Mouse (Mus musculus) limb, embryonic 11.5 days (tissue): ENCODE results near the gene Fcna. TPM values are rescaled to one million over a fixed set of nuclear protein-coding genes. Genes with fewer than 3 reads are reported as not detected.

Experiments
- ATAC-seq: fragments of 200-750 bp; cut with Nextera tagmentation; 2 replicates; pipeline ENCODE4 v1.8.0; 2017; ENCODE audit warnings: low read depth; ENCODE audit not compliant: insufficient number of reproducible peaks, low FRiP score, low TSS enrichment
- DNase-seq: peaks from one replicate; pipeline ENCODE4 v3.0.0-alpha.2; 2015; ENCODE audit warnings: low spot score
- H3K27ac ChIP-seq: fragments of 300-500 bp; sonication (generic); replicated peaks from 2 replicates; pipeline ENCODE4 v1.5.1; 2014; ENCODE audit warnings: low read depth, mild to moderate bottlenecking, low read length
- H3K27me3 ChIP-seq: fragments of 300-500 bp; sonication (generic); 2 replicates; pipeline ENCODE4 v1.6.1; 2014; ENCODE audit warnings: mild to moderate bottlenecking, low read length, mixed read lengths; ENCODE audit not compliant: control insufficient read depth, insufficient read depth
- H3K36me3 ChIP-seq: fragments of 300-500 bp; sonication (generic); 2 replicates; pipeline ENCODE4 v1.6.1; 2014; ENCODE audit warnings: mild to moderate bottlenecking, low read length, moderate library complexity, mixed read lengths; ENCODE audit not compliant: control insufficient read depth, insufficient read depth
- H3K4me1 ChIP-seq: fragments of 300-500 bp; sonication (generic); 2 replicates; pipeline ENCODE4 v1.6.1; 2014; ENCODE audit warnings: low read length, mixed read lengths; ENCODE audit not compliant: control insufficient read depth, insufficient read depth
- H3K4me2 ChIP-seq: fragments of 300-500 bp; sonication (generic); 2 replicates; pipeline ENCODE4 v1.6.1; 2014; ENCODE audit warnings: low read depth, mild to moderate bottlenecking, moderate library complexity; ENCODE audit not compliant: severe bottlenecking
- H3K4me3 ChIP-seq: fragments of 300-500 bp; sonication (generic); 2 replicates; pipeline ENCODE4 v1.5.1; 2014; ENCODE audit warnings: low read depth, low read length
- H3K9ac ChIP-seq: fragments of 300-500 bp; sonication (generic); 2 replicates; pipeline ENCODE4 v1.6.1; 2014; ENCODE audit warnings: mild to moderate bottlenecking, low read length
- H3K9me3 ChIP-seq: fragments of 300-500 bp; sonication (generic); 2 replicates; pipeline ENCODE4 v1.6.1; 2016; ENCODE audit warnings: low read length; ENCODE audit not compliant: control insufficient read depth
- WGBS: fragments of 180-500 bp; shearing (Covaris S2); extraction: QIAGEN DNeasy Blood & Tissue Kit; methylation state at CpG from one replicate; pipeline ENCODE4 v1.1.7; 2014; 5-methylcytosine and 5-hydroxymethylcytosine counted together
- polyA plus RNA-seq: library from polyadenylated mRNA; unstranded; fragments of >200 nt; fragmentation: Nextera tagmentation; extraction: Ambion mirVana; gene quantifications from 2 replicates; pipeline ENCODE4 v1.2.1, GENCODE M21; 2014

The Fcna gene
- polyA plus RNA-seq, 1 experiment from 2014 or later, result 0.35 TPM

GRCm38 (mm10) chr2:25602526-25602925 lies 25.3 kb downstream of the Fcna start:
- H3K4me1 ChIP-seq, result peaks cover 3% of the 10 kb centered on the region; the same call in 1 of the 2 replicates
- H3K9ac ChIP-seq, result no peak overlapping the region
- no peak for DNase-seq
- no peak overlapping the region for H3K4me3 ChIP-seq
- H3K9me3 ChIP-seq, result no peaks in the 10 kb centered on the region
- H3K27ac ChIP-seq, result no peak overlapping the region
- H3K4me2 ChIP-seq, result no peak overlapping the region
- no peak for ATAC-seq
- H3K27me3 ChIP-seq, result no peaks in the 10 kb centered on the region
- H3K36me3 ChIP-seq, result peaks cover 14% of the 10 kb centered on the region
- 91% methylated on average over 5 of the region's 5 CpGs for WGBS

- Histone ChIP-seq H3K27me3 (no peaks in the 10 kb centered on the region), H3K36me3 (peaks cover 17% of the 10 kb centered on the region), H3K4me1 (no peaks in the 10 kb centered on the region), H3K4me3 (no peak overlapping the region), H3K27ac (no peak overlapping the region), H3K9ac (no peak overlapping the region), H3K9me3 (no peaks in the 10 kb centered on the region), H3K4me2 (no peak overlapping the region)
- no peak for DNase-seq
- 88% methylated on average over 2 of the region's 2 CpGs for WGBS
- ATAC-seq, result no peak
Measured at GRCm38 (mm10) chr2:25600037-25600436, 27.8 kb downstream of the Fcna start.

- no peak for DNase-seq
- H3K4me3 ChIP-seq, result no peak overlapping the region
- H3K27me3 ChIP-seq, result no peaks in the 10 kb centered on the region
- WGBS, result 94% methylated on average over 1 of the region's 1 CpGs
- no peaks in the 10 kb centered on the region for H3K4me1 ChIP-seq
- H3K9ac ChIP-seq, result no peak overlapping the region
- no peaks in the 10 kb centered on the region for H3K9me3 ChIP-seq
- H3K27ac ChIP-seq, result no peak overlapping the region
- H3K36me3 ChIP-seq, result peaks cover 21% of the 10 kb centered on the region
- H3K4me2 ChIP-seq, result no peak overlapping the region
- no peak for ATAC-seq
Measured at GRCm38 (mm10) chr2:25598749-25599148, 29.1 kb downstream of the Fcna start.

DNA sequence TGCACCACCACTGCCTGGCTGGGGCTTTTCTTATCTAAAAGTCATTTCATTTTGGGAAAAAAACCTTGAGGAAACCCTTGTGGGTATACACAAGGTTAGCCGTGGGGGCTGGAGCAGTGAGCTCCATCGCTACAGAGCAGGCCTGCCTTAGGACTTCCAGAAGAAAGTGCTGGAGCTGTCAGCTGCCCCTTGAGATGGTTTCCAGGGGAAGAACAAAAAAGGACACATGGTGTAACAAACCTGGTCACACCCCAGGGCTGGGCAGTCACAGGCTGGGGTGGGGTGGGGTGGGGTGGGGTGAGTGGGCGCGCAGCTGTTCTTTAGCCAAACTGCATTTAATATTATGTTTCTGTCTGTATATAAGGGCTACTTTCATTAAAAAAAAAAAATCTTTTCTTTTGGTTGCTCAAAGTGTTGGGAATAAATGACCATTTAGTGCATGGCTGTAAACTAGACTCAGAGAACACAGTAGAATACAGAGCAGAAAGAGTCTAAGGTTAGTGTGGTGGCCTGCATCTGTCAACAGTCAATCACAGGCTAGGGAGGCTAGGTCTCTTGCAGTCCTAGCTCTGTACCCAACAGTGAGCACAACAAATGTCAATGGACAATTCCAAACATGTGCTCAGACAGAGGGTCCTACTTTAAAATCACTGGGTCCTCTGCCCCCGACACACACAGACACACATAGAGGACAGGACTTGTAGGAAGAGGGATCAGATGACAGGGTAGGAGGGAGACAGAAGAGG lies 30.9 kb downstream of the Fcna start:
- Histone ChIP-seq H3K4me3 (no peak overlapping the region), H3K9ac (no peak overlapping the region), H3K9me3 (no peaks in the 10 kb centered on the region), H3K27ac (no peak overlapping the region), H3K4me1 (no peaks in the 10 kb centered on the region), H3K4me2 (no peak overlapping the region), H3K36me3 (peaks cover 24% of the 10 kb centered on the region), H3K27me3 (no peaks in the 10 kb centered on the region)
- WGBS, result 95% methylated on average over 5 of the region's 5 CpGs
- DNase-seq (no peak), ATAC-seq (no peak)

GRCm38 (mm10) chr2:25591863-25592262 lies 36.0 kb downstream of the Fcna start:
- DNase-seq, result no peak
- no peak overlapping the region for H3K4me3 ChIP-seq

DNA sequence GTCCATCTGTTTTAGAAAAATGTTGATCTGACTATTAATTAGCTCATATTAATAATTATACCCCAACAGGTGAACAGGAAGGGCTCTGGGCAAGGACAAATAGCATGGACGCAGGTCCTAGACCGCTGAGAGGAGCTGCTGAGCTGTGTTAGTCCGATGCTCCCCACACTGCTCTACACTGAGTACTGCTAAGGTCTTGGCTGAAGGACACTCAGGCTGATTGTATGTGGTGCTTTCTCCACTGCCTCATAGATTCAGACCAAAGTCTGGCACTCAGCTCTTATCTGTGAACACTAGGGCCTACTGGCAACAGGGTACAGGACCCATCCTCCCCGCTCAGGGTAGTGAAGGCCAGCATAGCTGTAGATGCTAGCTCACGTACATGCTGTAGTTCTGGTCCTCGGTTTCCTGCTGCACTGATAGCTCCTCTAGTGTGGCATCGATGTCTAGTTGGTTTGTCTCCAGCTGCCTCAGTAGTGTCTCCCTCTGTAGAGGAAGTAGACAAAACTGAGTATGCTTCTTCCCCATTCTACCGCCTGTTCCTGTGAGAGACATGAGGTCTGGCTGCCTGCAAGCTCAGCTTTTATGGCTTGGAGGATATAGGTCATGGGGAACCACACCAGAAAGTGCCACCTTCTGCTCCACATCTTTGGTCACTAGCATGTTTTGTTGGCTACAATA lies 39.5 kb downstream of the Fcna start:
- Histone ChIP-seq H3K27ac (no peak overlapping the region), H3K4me2 (no peak overlapping the region), H3K9me3 (no peaks in the 10 kb centered on the region), H3K9ac (no peak overlapping the region), H3K4me3 (no peak overlapping the region), H3K27me3 (no peaks in the 10 kb centered on the region), H3K4me1 (no peaks in the 10 kb centered on the region), H3K36me3 (peaks cover 20% of the 10 kb centered on the region)
- no peak for DNase-seq
- no peak for ATAC-seq
- WGBS, result 95% methylated on average over 8 of the region's 8 CpGs

More at GRCm38 (mm10) chr2:25591863-25592262, 36.0 kb downstream of the Fcna start:
- H3K27ac ChIP-seq, result no peak overlapping the region
- H3K36me3 ChIP-seq, result peaks cover 17% of the 10 kb centered on the region
- H3K4me2 ChIP-seq, result no peak overlapping the region
- WGBS, result 88% methylated on average over 2 of the region's 2 CpGs
- no peak for ATAC-seq
- H3K27me3 ChIP-seq, result no peaks in the 10 kb centered on the region
- no peak overlapping the region for H3K9ac ChIP-seq
- no peaks in the 10 kb centered on the region for H3K9me3 ChIP-seq
- H3K4me1 ChIP-seq, result no peaks in the 10 kb centered on the region

DNA sequence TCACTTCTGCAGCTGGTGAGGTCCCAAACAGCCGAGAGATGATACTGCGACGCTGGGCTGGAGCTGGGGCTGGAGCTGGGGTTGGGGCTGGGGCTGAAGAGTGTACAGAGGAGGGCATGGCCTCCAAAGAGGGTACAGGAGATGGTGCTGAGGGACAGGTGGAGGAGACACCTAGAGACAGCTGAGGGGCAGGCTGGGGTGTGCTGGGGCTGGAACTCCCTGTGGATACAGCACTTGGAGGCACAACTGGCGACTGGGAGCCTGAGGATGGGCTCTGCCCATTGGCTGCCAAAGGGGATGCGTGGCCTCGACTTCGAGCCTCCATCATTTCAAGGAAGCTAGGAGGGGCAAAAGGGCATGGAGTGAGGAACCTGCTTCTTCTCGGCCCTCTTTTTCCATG lies 40.5 kb downstream of the Fcna start:
- 92% methylated on average over 8 of the region's 8 CpGs for WGBS
- Histone ChIP-seq H3K27me3 (no peaks in the 10 kb centered on the region), H3K9ac (no peak overlapping the region), H3K27ac (no peak overlapping the region), H3K4me2 (no peak overlapping the region), H3K9me3 (no peaks in the 10 kb centered on the region), H3K4me3 (no peak overlapping the region), H3K36me3 (peaks cover 20% of the 10 kb centered on the region), H3K4me1 (no peaks in the 10 kb centered on the region)
- no peak for ATAC-seq
- DNase-seq, result no peak

GRCm38 (mm10) chr2:25585601-25586000 lies 42.2 kb downstream of the Fcna start:
- Histone ChIP-seq H3K4me1 (peaks cover 4% of the 10 kb centered on the region; the same call in 1 of the 2 replicates), H3K36me3 (peaks cover 17% of the 10 kb centered on the region), H3K4me3 (no peak overlapping the region), H3K9ac (no peak overlapping the region), H3K27ac (no peak overlapping the region), H3K4me2 (no peak overlapping the region), H3K9me3 (no peaks in the 10 kb centered on the region), H3K27me3 (peaks cover 3% of the 10 kb centered on the region)
- ATAC-seq (no peak), DNase-seq (no peak)
- 89% methylated on average over 3 of the region's 3 CpGs for WGBS
